Mouse (Mus musculus): ENCODE data around the gene Cnbp. TPM values are rescaled to one million over a fixed set of nuclear protein-coding genes. Genes with fewer than 3 reads are reported as not detected.

The Cnbp gene
- total and polyA plus RNA-seq, 3 experiments = 201 to 879 (median 652) TPM

- TF ChIP-seq MEF2A (IDR thresholded peaks at IDR 0.05; ENCODE audit: extremely low read depth, insufficient replicate concordance, low read depth, low read length, poor library complexity, severe bottlenecking) = no peak
- TF ChIP-seq GATA1 (IDR thresholded peaks at IDR 0.05; ENCODE audit: low read depth, low read length) = no peak
- TF ChIP-seq ZNF384 (IDR thresholded peaks at IDR 0.05; ENCODE audit: low read depth, low read length) = no peak
Measured at GRCm38 (mm10) chr6:87887594-87888233, 36.8 kb upstream of the Cnbp start, which contains the start of gene Copg1 (continued).

- H3K27ac ChIP-seq (ENCODE audit: control insufficient read depth, low read depth, low read length) = no peak overlapping the region
Measured at GRCm38 (mm10) chr6:87886721-87887120, 35.8 kb upstream of the Cnbp start.

DNA sequence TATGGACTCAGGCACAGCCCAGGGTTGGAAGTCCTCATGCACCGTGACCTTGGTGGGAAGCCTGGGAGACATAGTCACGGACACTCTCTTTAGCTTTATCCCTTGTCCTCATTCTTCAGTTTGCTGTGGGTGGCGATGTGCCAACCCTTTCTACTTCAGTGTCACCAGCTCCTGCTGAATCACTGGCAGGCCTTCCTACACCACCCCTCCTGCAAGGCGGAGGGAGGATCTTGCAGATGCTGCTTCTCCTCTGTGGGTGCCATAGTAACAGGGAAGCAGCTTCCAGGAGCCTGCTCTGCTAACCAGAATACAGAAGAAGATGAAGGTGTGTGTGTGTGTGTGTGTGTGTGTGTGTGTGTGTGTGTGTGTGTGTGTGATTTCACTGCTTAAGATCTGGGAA, 31.9 kb upstream of the Cnbp start:
- H3K27me3 ChIP-seq (ENCODE audit: control insufficient read depth in 1 of 2, insufficient read depth in 2 of 2, low read length in 2 of 2) = peaks cover 0 to 2% of the 10 kb centered on the region in 2 experiments; a peak in 2 of 4 replicates
- no peak overlapping the region for H3K4me3 ChIP-seq (ENCODE audit: control insufficient read depth in 1 of 2, insufficient read depth in 1 of 2, low read depth in 2 of 2, low read length in 2 of 2)
- H3K27ac ChIP-seq (ENCODE audit: control insufficient read depth, low read depth, low read length) = no peak overlapping the region
- peaks cover 9 to 12% of the 10 kb centered on the region in 2 experiments for H3K4me1 ChIP-seq (ENCODE audit: control insufficient read depth in 1 of 2, insufficient read depth in 2 of 2, low read length in 2 of 2)
- H3K79me2 ChIP-seq (ENCODE audit: control insufficient read depth, insufficient read depth, low read length, poor library complexity) = peaks cover under 1% of the 10 kb centered on the region
- TF ChIP-seq ETS1 (IDR thresholded peaks at IDR 0.05; ENCODE audit: low read depth, low read length) (no peak), ZC3H11A (IDR thresholded peaks at IDR 0.05; ENCODE audit: low read depth, low read length) (no peak), MAFK (IDR thresholded peaks at IDR 0.05; ENCODE audit: borderline replicate concordance, low read depth, low read length) (no peak), RAD21 (IDR thresholded peaks at IDR 0.05; ENCODE audit: low read depth, low read length) (no peak), MAX (IDR thresholded peaks at IDR 0.05; ENCODE audit: low read length) (no peak), SIN3A (IDR thresholded peaks at IDR 0.05; ENCODE audit: low read length) (no peak), MYC (IDR thresholded peaks at IDR 0.05; ENCODE audit: low read depth, low read length) (no peak), CHD2 (IDR thresholded peaks at IDR 0.05; ENCODE audit: low read length) (no peak), SMC3 (IDR thresholded peaks at IDR 0.05; ENCODE audit: low read depth, low read length) (no peak), UBTF (IDR thresholded peaks at IDR 0.05; ENCODE audit: borderline replicate concordance, insufficient read depth, low read depth, low read length) (no peak), ZKSCAN1 (IDR thresholded peaks at IDR 0.05; ENCODE audit: low read depth, low read length) (no peak), ZNF384 (IDR thresholded peaks at IDR 0.05; ENCODE audit: low read depth, low read length) (no peak), MAZ (IDR thresholded peaks at IDR 0.05; ENCODE audit: low read depth, low read length) (no peak), TBP (IDR thresholded peaks at IDR 0.05; ENCODE audit: low read depth, low read length) (no peak), KAT2A (conservative IDR thresholded peaks at IDR 0.05; ENCODE audit: low read depth, low read length) (no peak), CTCF (IDR thresholded peaks at IDR 0.05 in 2 of 3, conservative IDR thresholded peaks at IDR 0.05 in 1 of 3; ENCODE audit: control insufficient read depth in 1 of 3, insufficient read depth in 1 of 3, low read depth in 2 of 3, low read length in 3 of 3, poor library complexity in 1 of 3, severe bottlenecking in 1 of 3) (no peak), E2F4 (IDR thresholded peaks at IDR 0.05; ENCODE audit: borderline replicate concordance, low read depth, low read length) (no peak)
- no peaks in the 10 kb centered on the region for H3K9me3 ChIP-seq (replicated peaks; ENCODE audit: insufficient read depth, low read length)
- no peak overlapping the region for H3K9ac ChIP-seq (ENCODE audit: control insufficient read depth, low read depth, low read length, poor library complexity, severe bottlenecking)
- peak; percentile 61 for DNase-seq (ENCODE audit: low read depth, low spot score)
- no peaks in the 10 kb centered on the region; a peak in 2 of 4 replicates for H3K36me3 ChIP-seq (ENCODE audit: control insufficient read depth in 1 of 2, insufficient read depth in 2 of 2, low read length in 2 of 2)

More at GRCm38 (mm10) chr6:87886721-87887120, 35.8 kb upstream of the Cnbp start:
- Histone ChIP-seq H3K79me2 (ENCODE audit: control insufficient read depth, insufficient read depth, low read length, poor library complexity) (peaks cover 13% of the 10 kb centered on the region), H3K4me3 (ENCODE audit: control insufficient read depth in 1 of 2, insufficient read depth in 1 of 2, low read depth in 2 of 2, low read length in 2 of 2) (no peak overlapping the region), H3K9me3 (replicated peaks; ENCODE audit: insufficient read depth, low read length) (no peaks in the 10 kb centered on the region), H3K27me3 (ENCODE audit: control insufficient read depth in 1 of 2, insufficient read depth in 2 of 2, low read length in 2 of 2) (no peaks in the 10 kb centered on the region; a peak in 1 of 4 replicates), H3K4me1 (ENCODE audit: control insufficient read depth in 1 of 2, insufficient read depth in 2 of 2, low read length in 2 of 2) (peaks cover 6 to 11% of the 10 kb centered on the region in 2 experiments; a peak in 3 of 4 replicates), H3K36me3 (ENCODE audit: control insufficient read depth in 1 of 2, insufficient read depth in 2 of 2, low read length in 2 of 2) (peaks cover 7% of the 10 kb centered on the region in 2 experiments), H3K9ac (ENCODE audit: control insufficient read depth, low read depth, low read length, poor library complexity, severe bottlenecking) (0 out of 2 replicates have a peak overlapping the region, but pooled peaks have one; percentile 3)
- TF ChIP-seq GATA1 (IDR thresholded peaks at IDR 0.05; ENCODE audit: low read depth, low read length) (no peak), ZNF384 (IDR thresholded peaks at IDR 0.05; ENCODE audit: low read depth, low read length) (no peak), MAX (IDR thresholded peaks at IDR 0.05; ENCODE audit: low read length) (no peak), SMC3 (IDR thresholded peaks at IDR 0.05; ENCODE audit: low read depth, low read length) (no peak), USF2 (IDR thresholded peaks at IDR 0.05; ENCODE audit: borderline replicate concordance in 1 of 2, insufficient read depth in 1 of 2, low read depth in 1 of 2, low read length in 2 of 2) (no peak), GABPA (IDR thresholded peaks at IDR 0.05; ENCODE audit: low read depth, low read length) (no peak), CTCF (IDR thresholded peaks at IDR 0.05 in 2 of 3, conservative IDR thresholded peaks at IDR 0.05 in 1 of 3; ENCODE audit: control insufficient read depth in 1 of 3, insufficient read depth in 1 of 3, low read depth in 2 of 3, low read length in 3 of 3, poor library complexity in 1 of 3, severe bottlenecking in 1 of 3) (no peak), NRF1 (IDR thresholded peaks at IDR 0.05; ENCODE audit: insufficient read depth, low read depth, low read length, poor library complexity, severe bottlenecking) (no peak), ZKSCAN1 (IDR thresholded peaks at IDR 0.05; ENCODE audit: low read depth, low read length) (no peak), USF1 (IDR thresholded peaks at IDR 0.05; ENCODE audit: low read depth, low read length) (no peak), TBP (IDR thresholded peaks at IDR 0.05; ENCODE audit: low read depth, low read length) (no peak), POLR2AphosphoS5 (IDR thresholded peaks at IDR 0.05; ENCODE audit: borderline replicate concordance, low read depth, low read length) (no peak), NELFE (IDR thresholded peaks at IDR 0.05; ENCODE audit: low read depth, low read length) (no peak), EP300 (IDR thresholded peaks at IDR 0.05; ENCODE audit: low read depth in 1 of 2, low read length in 2 of 2) (no peak), MXI1 (IDR thresholded peaks at IDR 0.05; ENCODE audit: low read depth, low read length) (no peak), TCF12 (IDR thresholded peaks at IDR 0.05; ENCODE audit: low read depth, low read length) (no peak)
- peak; percentile 19 for DNase-seq (ENCODE audit: low read depth, low spot score)

Data from MEL (cell line).